Mouse (Mus musculus): Measurements from ENCODE around the gene Gm7271.
A peak's percentile ranks its signal among the peaks of the same experiment; 100 is the strongest.

Gene Gm7271

DNA sequence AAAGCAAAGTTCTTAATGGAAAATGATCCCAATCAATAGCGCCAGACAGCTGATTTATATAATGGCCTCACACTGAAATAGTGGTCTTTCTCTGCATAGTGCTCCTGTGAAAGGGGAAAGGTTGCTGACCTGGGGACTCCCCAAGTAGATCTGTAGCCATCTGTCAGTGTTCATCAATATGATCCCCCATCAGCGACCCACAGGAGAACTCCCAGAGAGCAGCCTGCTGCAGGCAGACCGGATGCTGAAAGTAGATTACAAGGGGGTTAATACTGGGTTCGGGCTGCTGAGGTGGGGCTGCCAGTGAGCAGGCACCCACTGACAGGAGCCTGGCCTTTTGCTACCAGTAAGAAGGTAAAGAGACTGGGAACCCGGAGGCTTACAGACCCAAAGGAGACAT lies at the start of gene Gm7271:
Gm7271 (plus strand) TSS at position 230 of the 400 bp plus-strand sequence.
- no peak for DNase-seq (ENCODE audit: low read depth, low spot score)

GRCm38 (mm10) chr5:76437100-76437499 lies 46.7 kb upstream of the Gm7271 start:
- no peak for DNase-seq (ENCODE audit: low read depth, low spot score)

- no peak for DNase-seq (ENCODE audit: low read depth, low spot score)
These were observed 46.1 kb upstream of the Gm7271 start for GRCm38 (mm10) chr5:76437696-76438095.

DNA sequence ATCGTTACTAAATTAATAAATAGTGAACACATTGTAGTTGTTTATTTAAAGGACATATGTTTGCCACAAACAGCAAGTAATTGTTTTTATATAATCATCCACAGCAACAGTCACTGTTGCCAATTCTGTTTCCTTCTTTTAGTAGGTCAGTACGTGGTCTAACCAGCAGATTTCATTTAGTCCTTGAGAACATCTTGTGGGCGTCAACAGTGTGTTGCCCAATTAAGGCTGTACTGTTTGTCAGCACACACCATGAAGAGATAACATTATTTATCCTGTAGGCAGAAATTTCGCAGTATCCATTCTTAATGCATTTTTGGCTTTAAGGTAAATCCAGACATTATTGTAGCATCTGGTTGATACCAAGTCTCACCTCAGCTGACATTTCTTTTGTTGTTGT lies 42.4 kb upstream of the Gm7271 start:
- DNase-seq (ENCODE audit: low read depth, low spot score): no peak

- no peak for DNase-seq (ENCODE audit: low read depth, low spot score)
These were observed 8.9 kb upstream of the Gm7271 start for GRCm38 (mm10) chr5:76474931-76475330.

DNA sequence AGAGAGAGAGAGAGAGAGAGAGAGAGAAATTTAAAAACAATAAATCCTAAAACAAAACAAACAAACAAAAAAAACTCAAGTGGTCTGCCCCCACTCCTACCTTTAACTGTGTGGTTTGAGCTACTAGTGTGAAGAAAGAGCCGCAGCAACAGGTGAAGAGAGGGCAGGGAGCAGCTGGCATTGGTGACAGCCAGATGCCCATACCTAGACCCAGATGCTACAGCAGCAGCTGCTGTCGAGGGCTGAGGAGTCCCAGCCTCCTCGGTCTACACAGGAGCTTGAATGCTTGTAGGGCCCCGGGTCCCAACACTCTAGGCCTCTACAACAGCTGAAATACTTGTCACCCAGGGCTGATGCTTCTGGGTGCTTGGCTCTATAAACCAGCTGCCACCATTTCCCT lies 7.0 kb upstream of the Gm7271 start:
- DNase-seq (ENCODE audit: low read depth, low spot score): no peak

DNA sequence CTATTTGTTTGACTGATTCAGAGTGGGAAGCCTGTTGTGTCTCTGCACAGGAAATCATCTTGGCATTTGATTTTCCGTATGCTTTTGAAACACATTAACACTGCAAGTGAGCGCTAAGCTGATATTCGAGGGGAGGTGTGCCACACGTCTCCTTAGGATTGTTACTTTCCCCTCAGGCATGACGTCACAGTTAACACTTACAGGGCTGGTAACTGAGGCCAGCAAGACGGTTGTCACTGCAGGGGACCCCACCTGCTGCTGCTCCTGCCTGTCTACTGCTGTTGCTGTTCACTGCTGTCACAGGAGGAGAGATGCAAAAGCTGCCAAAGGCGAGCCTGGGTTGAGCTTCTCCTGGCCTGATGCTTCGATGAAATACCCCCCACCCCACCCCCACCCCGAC lies 6.1 kb upstream of the Gm7271 start:
- DNase-seq (ENCODE audit: low read depth, low spot score): no peak

GRCm38 (mm10) chr5:76495126-76495525 lies 11.3 kb downstream of the Gm7271 start:
- DNase-seq (ENCODE audit: low read depth, low spot score): no peak

GRCm38 (mm10) chr5:76522446-76522845 lies 38.6 kb downstream of the Gm7271 start:
- DNase-seq (ENCODE audit: low read depth, low spot score): no peak

GRCm38 (mm10) chr5:76524623-76525022 lies 40.8 kb downstream of the Gm7271 start:
- DNase-seq (ENCODE audit: low read depth, low spot score): no peak

DNA sequence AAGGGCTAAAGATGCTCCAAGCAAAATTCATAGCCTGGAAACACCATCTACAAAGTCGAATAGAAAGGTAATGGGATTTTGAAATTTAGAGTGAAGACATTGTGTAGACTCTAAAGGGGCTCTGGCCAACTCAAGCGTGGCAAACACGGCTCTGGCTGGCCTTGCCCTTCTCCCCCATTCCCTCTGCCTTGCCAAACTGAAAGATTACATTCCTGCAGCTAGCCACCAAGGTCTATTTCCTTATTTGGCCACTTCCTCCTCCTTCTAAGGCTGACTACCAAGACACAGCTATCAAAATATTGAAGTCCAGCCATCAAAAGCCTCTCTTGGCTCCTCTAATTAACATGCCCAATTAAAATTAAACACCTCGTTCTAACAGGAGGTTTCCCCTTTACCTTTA lies 41.2 kb downstream of the Gm7271 start:
- DNase-seq (ENCODE audit: low read depth, low spot score): no peak

DNA sequence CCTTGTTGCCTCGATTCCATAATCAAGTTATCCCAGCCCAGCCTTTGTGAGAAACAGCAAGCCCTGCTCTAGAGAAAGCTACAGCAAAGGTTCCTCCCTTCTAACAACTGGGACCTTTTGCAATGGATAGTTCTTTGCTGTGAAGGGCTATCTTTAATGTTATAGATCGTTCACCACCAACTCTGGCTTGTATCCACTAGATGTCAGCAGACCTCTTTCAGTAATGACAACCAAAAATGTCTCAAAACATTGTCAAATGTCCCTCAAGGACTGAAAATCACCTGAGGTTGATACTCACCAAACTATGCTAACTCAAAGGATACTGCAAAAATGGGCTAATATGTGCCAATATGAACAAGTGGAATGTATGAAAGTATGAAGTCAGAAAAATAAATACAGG lies 42.0 kb downstream of the Gm7271 start:
- no peak for DNase-seq (ENCODE audit: low read depth, low spot score)

- peak; percentile 93 for DNase-seq (ENCODE audit: low read depth, low spot score)
These were observed 45.3 kb downstream of the Gm7271 start, which contains the start of gene Exoc1 for GRCm38 (mm10) chr5:76529040-76529703. TSS of gene Exoc1 (plus strand) at chr5:76529311.

GRCm38 (mm10) chr5:76529704-76530066 lies 45.8 kb downstream of the Gm7271 start:
- no peak for DNase-seq (ENCODE audit: low read depth, low spot score)

GRCm38 (mm10) chr5:76533186-76533585 lies 49.3 kb downstream of the Gm7271 start:
- DNase-seq (ENCODE audit: low read depth, low spot score): no peak

DNA sequence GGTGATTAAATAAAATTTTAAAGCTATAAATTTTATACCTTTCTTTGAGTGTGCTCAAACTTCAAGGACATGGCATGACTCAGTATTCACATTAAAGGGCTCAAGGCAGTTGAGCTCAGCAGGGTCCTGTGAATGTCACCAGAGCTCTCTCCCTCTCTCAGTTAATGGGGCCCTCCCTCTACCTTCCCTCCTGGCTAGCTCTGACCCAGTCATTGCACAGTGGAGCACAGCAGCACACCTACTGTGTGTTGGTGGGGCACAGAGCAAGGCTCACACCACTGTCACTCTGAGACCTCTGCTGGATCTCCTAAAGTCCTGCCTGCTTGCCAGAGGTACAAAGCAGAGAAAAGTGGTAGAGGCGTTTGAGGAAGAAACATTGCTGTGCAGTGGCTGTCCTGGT lies 52.4 kb downstream of the Gm7271 start:
- no peak for DNase-seq (ENCODE audit: low read depth, low spot score)

GRCm38 (mm10) chr5:76537578-76537977 lies 53.7 kb downstream of the Gm7271 start:
- no peak for DNase-seq (ENCODE audit: low read depth, low spot score)

DNA sequence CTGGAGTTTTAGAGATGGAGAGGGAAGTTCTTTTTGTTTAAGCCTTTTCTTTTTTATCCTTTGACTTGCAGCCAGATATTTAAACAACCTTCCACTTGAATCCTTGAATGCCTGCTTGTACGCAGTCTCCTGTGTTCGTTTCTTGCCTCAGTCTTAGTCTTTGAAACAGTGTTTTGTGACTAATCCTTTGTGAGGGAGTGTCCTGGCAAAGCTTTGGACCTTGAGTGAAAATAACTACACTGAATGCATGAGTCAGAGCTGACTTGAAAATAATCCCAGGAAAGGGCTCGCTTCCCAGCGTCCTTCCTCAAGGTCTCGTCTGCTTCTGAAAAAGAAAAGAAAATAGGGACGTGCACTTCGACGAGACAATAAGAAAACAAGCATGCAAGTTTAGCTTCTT lies 56.3 kb downstream of the Gm7271 start:
- no peak for DNase-seq (ENCODE audit: low read depth, low spot score)

DNA sequence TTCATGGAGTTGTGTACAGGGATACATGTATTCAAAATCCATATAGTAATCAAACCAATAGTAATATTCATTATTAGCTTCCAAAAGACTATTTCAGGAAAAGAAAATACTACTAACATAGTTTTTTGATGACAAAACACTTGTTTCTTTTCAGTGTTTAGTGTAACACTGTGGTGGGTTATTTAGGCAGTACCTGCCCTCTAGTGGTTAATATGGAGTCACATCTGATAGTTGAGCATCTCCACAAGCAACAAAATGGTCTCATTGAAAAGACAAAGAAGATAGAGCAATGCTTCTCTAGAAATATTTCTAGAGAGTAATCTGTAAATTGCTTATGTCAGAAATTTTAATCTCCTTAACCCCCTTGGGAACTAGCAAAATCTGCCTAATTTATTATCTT lies 57.0 kb downstream of the Gm7271 start:
- no peak for DNase-seq (ENCODE audit: low read depth, low spot score)

DNA sequence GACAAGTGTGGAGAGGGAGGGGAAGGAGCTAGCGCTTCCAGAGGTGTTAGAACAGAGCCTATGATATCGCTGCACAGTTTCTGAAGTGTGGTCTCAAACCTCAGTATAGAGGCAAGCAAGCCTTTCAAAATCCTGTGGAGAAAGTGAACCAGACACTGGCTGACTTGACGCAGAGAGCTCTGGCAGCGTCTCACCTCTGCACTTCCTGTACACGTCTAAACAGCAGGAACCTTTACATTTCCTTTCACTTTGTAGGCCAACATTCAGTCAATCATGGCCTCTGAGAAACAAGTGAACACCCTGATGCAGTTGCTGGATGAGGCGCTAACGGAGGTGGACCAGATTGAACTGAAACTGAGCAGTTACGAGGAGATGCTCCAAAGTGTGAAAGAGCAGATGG lies 59.4 kb downstream of the Gm7271 start:
- DNase-seq (ENCODE audit: low read depth, low spot score): no peak

- no peak for DNase-seq (ENCODE audit: low read depth, low spot score)
These were observed 66.6 kb downstream of the Gm7271 start for GRCm38 (mm10) chr5:76550426-76550825.

GRCm38 (mm10) chr5:76565321-76565720 lies 81.5 kb downstream of the Gm7271 start:
- peak; percentile 28 for DNase-seq (ENCODE audit: low read depth, low spot score)

Measured in WW6 (cell line).